Mouse (Mus musculus): ENCODE results near the gene Foxc1. TPM values are rescaled to one million over a fixed set of nuclear protein-coding genes. Genes with fewer than 3 reads are reported as not detected.

Gene Foxc1
- polyA plus RNA-seq, 1 experiment from 2014 or later: 1.3 TPM

- H3K27me3 ChIP-seq: peaks cover 66% of the 10 kb centered on the region
- H3K36me3 ChIP-seq: no peaks in the 10 kb centered on the region
- no peak for ATAC-seq (ENCODE audit: low FRiP score)
- H3K9ac ChIP-seq: no peak overlapping the region
- H3K4me1 ChIP-seq (replicated peaks): peaks cover 15% of the 10 kb centered on the region
- 55% methylated on average over 10 of the region's 10 CpGs for WGBS
- 0 out of 2 replicates have a peak overlapping the region, but pooled peaks have one; percentile 10 for H3K4me2 ChIP-seq
- no peak overlapping the region for H3K27ac ChIP-seq
- H3K9me3 ChIP-seq: no peaks in the 10 kb centered on the region
- H3K4me3 ChIP-seq: no peak overlapping the region
Measured at GRCm38 (mm10) chr13:31797346-31797745, 9.1 kb upstream of the Foxc1 start.

- Histone ChIP-seq H3K9ac (peak overlapping the region; percentile 13; the same call in 1 of the 2 replicates), H3K4me2 (no peak overlapping the region), H3K9me3 (no peaks in the 10 kb centered on the region), H3K27ac (no peak overlapping the region), H3K4me3 (no peak overlapping the region), H3K4me1 (replicated peaks) (peaks cover 15% of the 10 kb centered on the region), H3K27me3 (peaks cover 73% of the 10 kb centered on the region), H3K36me3 (no peaks in the 10 kb centered on the region)
- 34% methylated on average over 9 of the region's 9 CpGs for WGBS
- no peak for ATAC-seq (ENCODE audit: low FRiP score)
Measured at GRCm38 (mm10) chr13:31798075-31798474, 8.4 kb upstream of the Foxc1 start.

- H3K9ac ChIP-seq: peak overlapping the region; percentile 53; the same call in 1 of the 2 replicates
- peaks cover 88% of the 10 kb centered on the region for H3K27me3 ChIP-seq
- no peaks in the 10 kb centered on the region for H3K36me3 ChIP-seq
- no peaks in the 10 kb centered on the region for H3K9me3 ChIP-seq
- peak overlapping the region; percentile 57 for H3K4me2 ChIP-seq
- ATAC-seq (ENCODE audit: low FRiP score): peak; percentile 84
- H3K27ac ChIP-seq: no peak overlapping the region
- WGBS: 2% methylated on average over 43 of the region's 43 CpGs
- peak overlapping the region; percentile 33 for H3K4me3 ChIP-seq
- H3K4me1 ChIP-seq (replicated peaks): peaks cover 21% of the 10 kb centered on the region
Measured at GRCm38 (mm10) chr13:31800581-31801576, 5.6 kb upstream of the Foxc1 start.

- 3% methylated on average over 25 of the region's 25 CpGs for WGBS
- peaks cover 95% of the 10 kb centered on the region for H3K27me3 ChIP-seq
- peak overlapping the region; percentile 57 for H3K4me2 ChIP-seq
- H3K4me3 ChIP-seq: peak overlapping the region; percentile 33
- peak; percentile 21 for ATAC-seq (ENCODE audit: low FRiP score)
- no peak overlapping the region for H3K27ac ChIP-seq
- no peak overlapping the region for H3K9ac ChIP-seq
- H3K9me3 ChIP-seq: no peaks in the 10 kb centered on the region
- H3K36me3 ChIP-seq: no peaks in the 10 kb centered on the region
- H3K4me1 ChIP-seq (replicated peaks): peaks cover 30% of the 10 kb centered on the region
Measured at GRCm38 (mm10) chr13:31801703-31802305, 4.6 kb upstream of the Foxc1 start.

GRCm38 (mm10) chr13:31802447-31802846 lies 4.0 kb upstream of the Foxc1 start:
- Histone ChIP-seq H3K9me3 (no peaks in the 10 kb centered on the region), H3K27me3 (peaks cover 100% of the 10 kb centered on the region), H3K4me2 (no peak overlapping the region), H3K9ac (no peak overlapping the region), H3K36me3 (no peaks in the 10 kb centered on the region), H3K4me3 (no peak overlapping the region), H3K27ac (no peak overlapping the region), H3K4me1 (replicated peaks) (peaks cover 37% of the 10 kb centered on the region)
- WGBS: 7% methylated on average over 5 of the region's 5 CpGs
- ATAC-seq (ENCODE audit: low FRiP score): no peak

GRCm38 (mm10) chr13:31803166-31804093 lies 3.0 kb upstream of the Foxc1 start:
- H3K9me3 ChIP-seq: no peaks in the 10 kb centered on the region
- H3K27me3 ChIP-seq: peaks cover 100% of the 10 kb centered on the region
- no peak for ATAC-seq (ENCODE audit: low FRiP score)
- peaks cover 47% of the 10 kb centered on the region for H3K4me1 ChIP-seq (replicated peaks)
- no peak overlapping the region for H3K9ac ChIP-seq
- peak overlapping the region; percentile 3; the same call in 1 of the 2 replicates for H3K4me3 ChIP-seq
- WGBS: 1% methylated on average over 31 of the region's 31 CpGs
- H3K27ac ChIP-seq: no peak overlapping the region
- H3K4me2 ChIP-seq: peak overlapping the region; percentile 13; the same call in 1 of the 2 replicates
- H3K36me3 ChIP-seq: no peaks in the 10 kb centered on the region

GRCm38 (mm10) chr13:31804571-31804970 lies 1.9 kb upstream of the Foxc1 start:
- Histone ChIP-seq H3K9ac (no peak overlapping the region), H3K27me3 (peaks cover 97% of the 10 kb centered on the region), H3K4me3 (no peak overlapping the region), H3K4me2 (no peak overlapping the region), H3K36me3 (no peaks in the 10 kb centered on the region), H3K9me3 (no peaks in the 10 kb centered on the region), H3K4me1 (replicated peaks) (peaks cover 47% of the 10 kb centered on the region), H3K27ac (no peak overlapping the region)
- no peak for ATAC-seq (ENCODE audit: low FRiP score)
- 2% methylated on average over 7 of the region's 7 CpGs for WGBS

GRCm38 (mm10) chr13:31805831-31806427 lies 504 bp upstream of the Foxc1 start:
- peak overlapping the region; percentile 62; the same call in 1 of the 2 replicates for H3K27ac ChIP-seq
- H3K9ac ChIP-seq: peak overlapping the region; percentile 70
- H3K4me3 ChIP-seq: peak overlapping the region; percentile 46
- peak; percentile 32 for ATAC-seq (ENCODE audit: low FRiP score)
- H3K4me2 ChIP-seq: peak overlapping the region; percentile 67
- peaks cover 44% of the 10 kb centered on the region for H3K4me1 ChIP-seq (replicated peaks)
- WGBS: under 1% methylated on average over 34 of the region's 34 CpGs
- H3K36me3 ChIP-seq: no peaks in the 10 kb centered on the region
- peaks cover 95% of the 10 kb centered on the region for H3K27me3 ChIP-seq
- H3K9me3 ChIP-seq: no peaks in the 10 kb centered on the region

- peak; percentile 50 for ATAC-seq (ENCODE audit: low FRiP score)
- no peaks in the 10 kb centered on the region for H3K9me3 ChIP-seq
- H3K4me1 ChIP-seq (replicated peaks): peaks cover 42% of the 10 kb centered on the region
- H3K27me3 ChIP-seq: peaks cover 95% of the 10 kb centered on the region
- peak overlapping the region; percentile 46 for H3K4me3 ChIP-seq
- no peaks in the 10 kb centered on the region for H3K36me3 ChIP-seq
- peak overlapping the region; percentile 83 for H3K27ac ChIP-seq
- H3K4me2 ChIP-seq: peak overlapping the region; percentile 67
- peak overlapping the region; percentile 70 for H3K9ac ChIP-seq
- under 1% methylated on average over 88 of the region's 101 CpGs for WGBS
Measured at GRCm38 (mm10) chr13:31806890-31807735, 680 bp downstream of the Foxc1 start.

GRCm38 (mm10) chr13:31807736-31808115 lies 1.3 kb downstream of the Foxc1 start:
- Histone ChIP-seq H3K27ac (peak overlapping the region; percentile 83), H3K4me3 (peak overlapping the region; percentile 46), H3K4me2 (peak overlapping the region; percentile 67), H3K4me1 (replicated peaks) (peaks cover 42% of the 10 kb centered on the region), H3K9me3 (no peaks in the 10 kb centered on the region), H3K9ac (peak overlapping the region; percentile 70), H3K27me3 (peaks cover 95% of the 10 kb centered on the region), H3K36me3 (no peaks in the 10 kb centered on the region)
- ATAC-seq (ENCODE audit: low FRiP score): no peak
- WGBS: under 1% methylated on average over 42 of the region's 47 CpGs
